Mouse (Mus musculus) lung, adult 2 months (tissue): ENCODE measurements around the gene Ccser1.

Experiments
- CTCF ChIP-seq: fragments of 200-500 bp; IDR thresholded peaks from 2 replicates; pipeline ENCODE4 v1.5.1; 2011; ENCODE audit warnings: mild to moderate bottlenecking, low read length, control low read depth; ENCODE audit not compliant: insufficient read depth
- POLR2A ChIP-seq: fragments of 200-500 bp; IDR thresholded peaks from 2 replicates; pipeline ENCODE4 v1.6.1; 2011; ENCODE audit warnings: low read depth, mild to moderate bottlenecking, control low read depth, low read length, borderline replicate concordance; ENCODE audit errors: extremely low read depth

DNA sequence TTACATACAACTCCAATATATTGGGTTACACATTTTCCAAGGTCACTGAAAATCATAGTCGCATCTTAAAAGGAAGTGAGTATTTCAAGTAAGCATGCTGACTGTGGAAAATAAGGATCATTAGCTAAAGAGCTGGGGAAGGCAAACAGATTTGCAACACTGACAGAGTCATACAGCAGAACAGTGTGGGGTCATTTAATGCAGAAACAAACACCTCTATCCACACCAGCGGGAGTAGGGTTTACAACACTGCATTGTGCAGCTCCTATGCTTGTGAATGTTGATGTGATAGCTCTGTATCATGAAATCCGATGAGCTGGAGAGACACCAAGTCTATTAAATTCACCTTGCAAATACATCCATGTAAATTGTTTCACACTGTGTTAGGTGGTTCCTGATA lies 202.9 kb downstream of the Ccser1 start:
- TF ChIP-seq CTCF (no peak), POLR2A (no peak)
